10 mouse cellular contexts compared by ENCODE assay signal in the genomic region with DNA sequence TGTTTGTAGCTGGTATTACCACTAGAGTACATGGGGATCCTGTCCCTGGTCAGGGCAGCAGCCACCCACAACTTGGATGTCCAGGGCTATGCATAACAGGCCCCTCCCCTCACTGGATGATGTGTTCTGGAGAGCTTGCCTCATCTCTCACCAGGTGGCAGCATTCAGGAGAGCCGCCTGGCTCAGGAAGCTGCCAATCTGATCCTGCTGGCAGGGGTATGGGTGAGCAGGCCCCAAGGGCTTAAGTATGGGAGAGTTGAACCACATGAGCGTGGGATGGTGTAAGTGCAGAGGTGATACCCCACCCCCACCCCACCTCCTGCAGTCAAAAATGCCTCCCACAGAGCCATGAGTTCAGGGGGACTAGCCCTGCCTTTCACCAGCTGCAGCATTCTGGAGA.
DNase-seq lines count a peak whose midpoint lies in the region; ATAC-seq and TF ChIP-seq lines count a peak whose summit lies in the region.
"Had no signal": no experiment of that assay in that cellular context is flagged by ENCODE, and none has a peak within 500 bp of the region (broad histone marks: within the 10 kb centered on the region; RNA-seq: fewer than 3 reads in every experiment).

No protein-coding gene starts in this region.

- no peaks in the 10 kb centered on the region for H3K27me3 ChIP-seq in forebrain, embryonic 10.5 days (ENCODE audit: poor library complexity, severe bottlenecking)
- H3K27me3 ChIP-seq in forebrain, embryonic 16.5 days (replicated peaks; ENCODE audit: control insufficient read depth, insufficient read depth, low read length): no peaks in the 10 kb centered on the region
- no peaks in the 10 kb centered on the region for H3K27me3 ChIP-seq in kidney, embryonic 14.5 days (ENCODE audit: control insufficient read depth, insufficient read depth, low read length)
- H3K27me3 ChIP-seq in limb, embryonic 10.5 days (ENCODE audit: low read depth, poor library complexity, severe bottlenecking): no peaks in the 10 kb centered on the region
- H3K27me3 ChIP-seq: heart, embryonic 15.5 days had no signal

- H3K4me1 ChIP-seq in forebrain, embryonic 10.5 days: peaks cover 25% of the 10 kb centered on the region
- H3K4me1 ChIP-seq in forebrain, embryonic 16.5 days (replicated peaks; ENCODE audit: control insufficient read depth, insufficient read depth, low read length): no peaks in the 10 kb centered on the region
- 0 out of 2 replicates have a peak, but pooled peaks cover 4% of the 10 kb centered on the region for H3K4me1 ChIP-seq in kidney, embryonic 14.5 days (ENCODE audit: control insufficient read depth, insufficient read depth, low read length)
- no peaks in the 10 kb centered on the region for H3K4me1 ChIP-seq in cortical plate, adult 2 months (ENCODE audit: control insufficient read depth, insufficient read depth, low read length)
- H3K4me1 ChIP-seq in limb, embryonic 10.5 days: peaks cover 29% of the 10 kb centered on the region

- peak overlapping the region; percentile 44; the same call in 1 of the 2 replicates for H3K27ac ChIP-seq in forebrain, embryonic 10.5 days
- no peak overlapping the region for H3K27ac ChIP-seq in forebrain, embryonic 16.5 days (ENCODE audit: low read length)
- 0 out of 2 replicates have a peak overlapping the region, but pooled peaks have one; percentile 24 for H3K27ac ChIP-seq in kidney, embryonic 14.5 days (ENCODE audit: low read depth, low read length)
- H3K27ac ChIP-seq in cortical plate, adult 2 months (ENCODE audit: insufficient read depth, low read length): no peak overlapping the region
- H3K27ac ChIP-seq in limb, embryonic 10.5 days: peak overlapping the region; percentile 66
- H3K27ac ChIP-seq: heart, embryonic 15.5 days had no signal

- 0 out of 2 replicates have a peak, but pooled peaks have one; percentile 3 for TF ChIP-seq CTCF in cortical plate, adult 2 months (IDR thresholded peaks at IDR 0.05; ENCODE audit: extremely low read depth, insufficient read depth, low read length)

- ATAC-seq in forebrain, embryonic 16.5 days: no peak
- ATAC-seq in kidney, embryonic 14.5 days (ENCODE audit: low FRiP score, low TSS enrichment): peak; percentile 14; the same call in 1 of the 2 replicates

- no peak overlapping the region for H3K4me2 ChIP-seq in forebrain, embryonic 16.5 days (ENCODE audit: low read length)
- no peak overlapping the region for H3K4me2 ChIP-seq in kidney, embryonic 14.5 days (replicated peaks; ENCODE audit: low read depth, low read length)
- H3K4me2 ChIP-seq: heart, embryonic 15.5 days had no signal

- 47% methylated on average over 2 of the region's 2 CpGs for WGBS in forebrain, embryonic 10.5 days
- 37% methylated on average over 2 of the region's 2 CpGs for WGBS in forebrain, embryonic 16.5 days
- 52% methylated on average over 2 of the region's 2 CpGs for WGBS in kidney, embryonic 14.5 days
- 66% methylated on average over 2 of the region's 2 CpGs for WGBS in limb, embryonic 10.5 days

- H3K9ac ChIP-seq in forebrain, embryonic 16.5 days (replicated peaks; ENCODE audit: low read depth, low read length): no peak overlapping the region
- no peak overlapping the region for H3K9ac ChIP-seq in kidney, embryonic 14.5 days (ENCODE audit: low read depth, low read length)
- H3K9ac ChIP-seq: heart, embryonic 15.5 days had no signal

- H3K36me3 ChIP-seq in forebrain, embryonic 10.5 days (replicated peaks): no peaks in the 10 kb centered on the region
- H3K36me3 ChIP-seq in forebrain, embryonic 16.5 days (ENCODE audit: control insufficient read depth, insufficient read depth): no peaks in the 10 kb centered on the region
- no peaks in the 10 kb centered on the region for H3K36me3 ChIP-seq in kidney, embryonic 14.5 days (ENCODE audit: control insufficient read depth, insufficient read depth, low read length)
- H3K36me3 ChIP-seq in limb, embryonic 10.5 days: no peaks in the 10 kb centered on the region
- H3K36me3 ChIP-seq: heart, embryonic 15.5 days had no signal

- no peak for DNase-seq in forebrain, embryonic 10.5 days (ENCODE audit: extremely low spot score, low spot score)
- no peak for DNase-seq in kidney, adult 9 months
- DNase-seq in limb, embryonic 10.5 days (ENCODE audit: low spot score): no peak
- no peak for DNase-seq in frontal cortex, postnatal 25 days (ENCODE audit: low spot score in 2 of 2)
- no peak for DNase-seq in cerebellum, postnatal 36 days
- DNase-seq: adrenal gland, adult 2 months had no signal

- no peak overlapping the region for H3K4me3 ChIP-seq in forebrain, embryonic 10.5 days
- no peak overlapping the region for H3K4me3 ChIP-seq in forebrain, embryonic 16.5 days (replicated peaks; ENCODE audit: low read length)
- no peak overlapping the region for H3K4me3 ChIP-seq in kidney, embryonic 14.5 days (ENCODE audit: low read length)
- no peak overlapping the region for H3K4me3 ChIP-seq in cortical plate, adult 2 months (ENCODE audit: insufficient read depth, low read length)
- no peak overlapping the region for H3K4me3 ChIP-seq in limb, embryonic 10.5 days
- H3K4me3 ChIP-seq: heart, embryonic 15.5 days had no signal

- no peaks in the 10 kb centered on the region for H3K9me3 ChIP-seq in forebrain, embryonic 10.5 days
- H3K9me3 ChIP-seq in forebrain, embryonic 16.5 days (ENCODE audit: control insufficient read depth, low read length): no peaks in the 10 kb centered on the region
- H3K9me3 ChIP-seq in kidney, embryonic 14.5 days (ENCODE audit: control insufficient read depth, low read length): no peaks in the 10 kb centered on the region
- H3K9me3 ChIP-seq in limb, embryonic 10.5 days (replicated peaks): no peaks in the 10 kb centered on the region
- H3K9me3 ChIP-seq: heart, embryonic 15.5 days had no signal

- no peak for TF ChIP-seq POLR2A in cortical plate, adult 2 months (IDR thresholded peaks at IDR 0.05; ENCODE audit: extremely low read depth, insufficient read depth, low read length)

Comparison
In these comparisons a context has a peak if more than half of its experiments do, and no peak if none do; other contexts are left out.
1. H3K27ac ChIP-seq: peak in forebrain, embryonic 10.5 days (single experiment), kidney, embryonic 14.5 days (single experiment) and limb, embryonic 10.5 days (single experiment); none in forebrain, embryonic 16.5 days (single experiment) and cortical plate, adult 2 months (single experiment).